Mouse (Mus musculus) midbrain, embryonic 11.5 days (tissue): ENCODE measurements around the gene Atp8b4. TPM values are rescaled to one million over a fixed set of nuclear protein-coding genes. Genes with fewer than 3 reads are reported as not detected.

ENCODE experiments used
- ATAC-seq: fragments of 200-750 bp; cut with Nextera tagmentation; 2 replicates; pipeline ENCODE4 v1.8.0; 2017; ENCODE audit warnings: moderate TSS enrichment, moderate library complexity; ENCODE audit not compliant: low FRiP score
- DNase-seq: peaks from one replicate; pipeline ENCODE4 v3.0.0; 2015; ENCODE audit warnings: low spot score; ENCODE audit errors: missing footprints
- H3K27ac ChIP-seq: fragments of 300-500 bp; sonication (generic); 2 replicates; pipeline ENCODE4 v1.5.1; 2014; ENCODE audit warnings: low read depth, low read length
- H3K27me3 ChIP-seq: fragments of 300-500 bp; sonication (generic); 2 replicates; pipeline ENCODE4 v1.6.1; 2014; ENCODE audit warnings: mild to moderate bottlenecking, low read length, moderate library complexity, mixed read lengths; ENCODE audit not compliant: control insufficient read depth, insufficient read depth
- H3K36me3 ChIP-seq: fragments of 300-500 bp; sonication (generic); 2 replicates; pipeline ENCODE4 v1.6.1; 2014; ENCODE audit warnings: mild to moderate bottlenecking, low read length, moderate library complexity, mixed read lengths; ENCODE audit not compliant: control insufficient read depth, insufficient read depth
- H3K4me1 ChIP-seq: fragments of 300-500 bp; sonication (generic); 2 replicates; pipeline ENCODE4 v1.6.1; 2014; ENCODE audit warnings: low read length; ENCODE audit not compliant: control insufficient read depth, insufficient read depth
- H3K4me2 ChIP-seq: fragments of 300-500 bp; sonication (generic); 2 replicates; pipeline ENCODE4 v1.6.1; 2014; ENCODE audit warnings: mild to moderate bottlenecking, moderate library complexity
- H3K4me3 ChIP-seq: fragments of 300-500 bp; sonication (generic); 2 replicates; pipeline ENCODE4 v1.5.1; 2014; ENCODE audit warnings: low read depth, low read length
- H3K9ac ChIP-seq: fragments of 300-500 bp; sonication (generic); 2 replicates; pipeline ENCODE4 v1.6.1; 2014; ENCODE audit warnings: low read length
- H3K9me3 ChIP-seq: fragments of 300-500 bp; sonication (generic); 2 replicates; pipeline ENCODE4 v1.6.1; 2016; ENCODE audit warnings: low read length; ENCODE audit not compliant: control insufficient read depth
- WGBS: fragments of 180-500 bp; shearing (Covaris S2); extraction: QIAGEN DNeasy Blood & Tissue Kit; methylation state at CpG from one replicate; pipeline ENCODE4 v1.1.7; 2014; 5-methylcytosine and 5-hydroxymethylcytosine counted together
- polyA plus RNA-seq: library from polyadenylated mRNA; unstranded; fragments of >200 nt; fragmentation: Nextera tagmentation; extraction: Ambion mirVana; gene quantifications from 2 replicates; pipeline ENCODE4 v1.2.1, GENCODE M21; 2014

Gene Atp8b4
- polyA plus RNA-seq, 1 experiment from 2014 or later: 0.07 TPM

GRCm38 (mm10) chr2:126398216-126398615, 102.3 kb downstream of the Atp8b4 start:
- Histone ChIP-seq H3K4me1 (no peaks in the 10 kb centered on the region), H3K36me3 (no peaks in the 10 kb centered on the region), H3K4me2 (no peak overlapping the region), H3K4me3 (no peak overlapping the region), H3K9ac (no peak overlapping the region), H3K27ac (no peak overlapping the region), H3K27me3 (no peaks in the 10 kb centered on the region), H3K9me3 (no peaks in the 10 kb centered on the region)
- WGBS: 81% methylated on average over 2 of the region's 2 CpGs
- DNase-seq: no peak
- no peak for ATAC-seq

DNA sequence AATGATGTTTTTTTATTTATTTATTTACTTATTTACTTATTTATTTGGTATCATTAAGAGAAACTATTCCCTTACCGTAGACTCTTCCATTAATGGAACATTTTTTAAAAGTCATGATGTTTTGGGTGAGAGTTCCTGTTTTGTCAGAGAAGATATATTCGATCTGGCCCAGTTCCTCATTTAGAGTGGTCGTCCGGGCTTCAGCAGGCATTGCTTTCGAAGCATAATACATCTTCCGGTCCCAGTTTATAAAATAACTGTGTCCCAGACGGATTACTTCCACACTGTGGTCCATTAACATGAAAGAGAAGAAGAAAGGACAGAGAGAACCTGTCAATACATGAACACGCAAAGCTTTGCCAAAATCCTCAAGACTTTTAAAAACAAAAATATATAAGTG, 103.0 kb downstream of the Atp8b4 start:
- Histone ChIP-seq H3K9ac (no peak overlapping the region), H3K4me3 (no peak overlapping the region), H3K27me3 (no peaks in the 10 kb centered on the region), H3K4me1 (no peaks in the 10 kb centered on the region), H3K27ac (no peak overlapping the region), H3K4me2 (no peak overlapping the region), H3K9me3 (no peaks in the 10 kb centered on the region), H3K36me3 (no peaks in the 10 kb centered on the region)
- 86% methylated on average over 8 of the region's 8 CpGs for WGBS
- ATAC-seq (no peak), DNase-seq (no peak)

DNA sequence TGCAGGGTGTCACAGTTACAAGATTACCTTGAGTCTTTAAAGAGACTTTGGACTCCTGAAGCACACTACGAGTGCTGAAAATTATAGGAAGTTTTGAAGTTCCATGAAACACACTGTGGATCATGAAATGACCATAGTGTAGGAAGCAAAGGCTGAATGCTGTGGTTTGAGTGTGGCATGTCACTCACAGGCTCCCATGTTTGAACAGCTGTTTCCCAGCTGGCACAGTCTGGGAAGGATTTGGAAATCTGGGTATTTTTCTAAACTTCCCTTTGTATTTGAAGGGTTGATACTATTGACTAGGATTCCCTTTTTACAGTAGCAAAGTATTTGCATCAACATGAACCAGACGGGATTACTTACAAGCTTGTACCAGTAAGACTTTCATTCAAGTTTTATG, 105.5 kb downstream of the Atp8b4 start:
- Histone ChIP-seq H3K4me2 (no peak overlapping the region), H3K27me3 (no peaks in the 10 kb centered on the region), H3K36me3 (no peaks in the 10 kb centered on the region), H3K9ac (no peak overlapping the region), H3K9me3 (no peaks in the 10 kb centered on the region), H3K27ac (no peak overlapping the region), H3K4me3 (no peak overlapping the region), H3K4me1 (no peaks in the 10 kb centered on the region)
- DNase-seq (no peak), ATAC-seq (no peak)
- 77% methylated on average over 2 of the region's 2 CpGs for WGBS

GRCm38 (mm10) chr2:126387458-126388037, 112.9 kb downstream of the Atp8b4 start:
- no peak overlapping the region for H3K9ac ChIP-seq
- 90% methylated on average over 8 of the region's 8 CpGs for WGBS
- H3K27ac ChIP-seq: no peak overlapping the region
- H3K4me3 ChIP-seq: no peak overlapping the region
- H3K27me3 ChIP-seq: no peaks in the 10 kb centered on the region
- H3K4me1 ChIP-seq: no peaks in the 10 kb centered on the region
- H3K4me2 ChIP-seq: no peak overlapping the region
- no peaks in the 10 kb centered on the region for H3K36me3 ChIP-seq
- H3K9me3 ChIP-seq: no peaks in the 10 kb centered on the region
- ATAC-seq (no peak), DNase-seq (no peak)

GRCm38 (mm10) chr2:126386056-126386455, 114.4 kb downstream of the Atp8b4 start:
- no peak overlapping the region for H3K27ac ChIP-seq
- no peaks in the 10 kb centered on the region for H3K27me3 ChIP-seq
- H3K9ac ChIP-seq: no peak overlapping the region
- no peaks in the 10 kb centered on the region for H3K4me1 ChIP-seq
- no peaks in the 10 kb centered on the region for H3K36me3 ChIP-seq
- no peaks in the 10 kb centered on the region for H3K9me3 ChIP-seq
- H3K4me2 ChIP-seq: no peak overlapping the region
- H3K4me3 ChIP-seq: no peak overlapping the region
- ATAC-seq: no peak
- no peak for DNase-seq

- H3K4me3 ChIP-seq: no peak overlapping the region
- 88% methylated on average over 5 of the region's 5 CpGs for WGBS
- H3K4me2 ChIP-seq: no peak overlapping the region
- DNase-seq (no peak), ATAC-seq (no peak)
- H3K9ac ChIP-seq: no peak overlapping the region
- no peaks in the 10 kb centered on the region for H3K36me3 ChIP-seq
- no peaks in the 10 kb centered on the region for H3K9me3 ChIP-seq
- H3K4me1 ChIP-seq: no peaks in the 10 kb centered on the region
- no peak overlapping the region for H3K27ac ChIP-seq
- H3K27me3 ChIP-seq: no peaks in the 10 kb centered on the region
Measured at GRCm38 (mm10) chr2:126380300-126380699, 120.2 kb downstream of the Atp8b4 start.

GRCm38 (mm10) chr2:126371634-126372033, 128.8 kb downstream of the Atp8b4 start:
- ATAC-seq: no peak

GRCm38 (mm10) chr2:126369815-126370214, 130.7 kb downstream of the Atp8b4 start:
- DNase-seq (no peak), ATAC-seq (no peak)
- Histone ChIP-seq H3K4me1 (no peaks in the 10 kb centered on the region), H3K9ac (no peak overlapping the region), H3K27me3 (no peaks in the 10 kb centered on the region), H3K9me3 (no peaks in the 10 kb centered on the region), H3K27ac (no peak overlapping the region), H3K4me3 (no peak overlapping the region), H3K36me3 (no peaks in the 10 kb centered on the region), H3K4me2 (no peak overlapping the region)
- WGBS: 70% methylated on average over 4 of the region's 4 CpGs

More at GRCm38 (mm10) chr2:126371634-126372033, 128.8 kb downstream of the Atp8b4 start:
- no peaks in the 10 kb centered on the region for H3K36me3 ChIP-seq
- H3K4me1 ChIP-seq: no peaks in the 10 kb centered on the region
- no peak overlapping the region for H3K4me3 ChIP-seq
- H3K27ac ChIP-seq: no peak overlapping the region
- no peaks in the 10 kb centered on the region for H3K27me3 ChIP-seq
- DNase-seq: no peak
- no peaks in the 10 kb centered on the region for H3K9me3 ChIP-seq
- H3K4me2 ChIP-seq: no peak overlapping the region
- WGBS: 93% methylated on average over 8 of the region's 8 CpGs
- no peak overlapping the region for H3K9ac ChIP-seq

- H3K4me2 ChIP-seq: no peak overlapping the region
- DNase-seq: no peak
- peak; percentile 55; the same call in 1 of the 2 replicates for ATAC-seq
- no peak overlapping the region for H3K27ac ChIP-seq
- no peaks in the 10 kb centered on the region for H3K4me1 ChIP-seq
- H3K4me3 ChIP-seq: no peak overlapping the region
- no peaks in the 10 kb centered on the region for H3K27me3 ChIP-seq
- no peaks in the 10 kb centered on the region for H3K9me3 ChIP-seq
- WGBS: 80% methylated on average over 14 of the region's 14 CpGs
- H3K9ac ChIP-seq: no peak overlapping the region
- H3K36me3 ChIP-seq: no peaks in the 10 kb centered on the region
Measured at GRCm38 (mm10) chr2:126363745-126364725, 136.4 kb downstream of the Atp8b4 start.
